Mouse (Mus musculus): ENCODE data around the gene 2210016F16Rik. TPM values are rescaled to one million over a fixed set of nuclear protein-coding genes. Genes with fewer than 3 reads are reported as not detected.
"Not testable (repeated sequence)": the region's sequence is repeated elsewhere in the genome, so short reads cannot be mapped to it uniquely, and the experiment has no call there.

2210016F16Rik gene
- polyA plus RNA-seq, 1 experiment = 24.8 TPM

DNA sequence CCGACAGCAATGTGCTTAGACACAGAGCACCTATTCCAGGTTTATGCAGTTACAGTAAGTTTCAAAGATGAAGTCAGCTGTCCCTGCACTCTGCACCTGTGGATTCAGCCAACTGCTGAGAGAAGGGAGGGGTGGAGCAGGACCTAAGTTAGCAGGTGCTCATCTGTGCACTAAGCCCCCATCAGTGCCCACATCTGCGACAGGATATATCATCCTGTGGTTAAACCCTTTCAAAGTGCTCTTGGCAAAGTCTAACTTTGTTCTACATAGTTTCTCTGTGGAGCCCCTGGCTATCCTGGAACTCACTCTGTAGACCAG is 11.9 kb downstream of the 2210016F16Rik start:
- no peak for DNase-seq (ENCODE audit: low spot score)

GRCm38 (mm10) chr13:58372278-58373152 is 12.5 kb downstream of the 2210016F16Rik start:
- DNase-seq (ENCODE audit: low spot score) = no peak

- no peak for DNase-seq (ENCODE audit: low spot score)
Observed at GRCm38 (mm10) chr13:58368835-58369234, 16.2 kb downstream of the 2210016F16Rik start.

DNA sequence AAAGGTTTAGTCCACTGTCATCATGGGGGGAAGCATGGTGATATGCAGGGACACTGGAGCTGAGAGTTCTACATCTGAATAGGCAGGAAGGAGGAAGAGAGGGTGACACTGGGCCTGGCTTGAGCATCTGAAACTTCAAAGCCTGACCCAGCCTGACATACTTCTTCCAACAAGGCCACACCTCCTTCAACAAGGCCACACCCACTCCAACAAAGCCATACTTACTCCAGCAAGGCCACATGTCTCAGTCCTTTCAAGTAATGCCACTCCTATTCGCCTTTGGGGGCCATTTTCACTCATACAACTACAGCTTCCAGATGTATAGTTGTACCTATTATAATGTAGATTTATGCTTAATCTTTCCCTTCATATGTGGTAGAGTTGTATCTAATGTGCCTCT is 17.4 kb downstream of the 2210016F16Rik start:
- DNase-seq (ENCODE audit: low spot score) = no peak

DNA sequence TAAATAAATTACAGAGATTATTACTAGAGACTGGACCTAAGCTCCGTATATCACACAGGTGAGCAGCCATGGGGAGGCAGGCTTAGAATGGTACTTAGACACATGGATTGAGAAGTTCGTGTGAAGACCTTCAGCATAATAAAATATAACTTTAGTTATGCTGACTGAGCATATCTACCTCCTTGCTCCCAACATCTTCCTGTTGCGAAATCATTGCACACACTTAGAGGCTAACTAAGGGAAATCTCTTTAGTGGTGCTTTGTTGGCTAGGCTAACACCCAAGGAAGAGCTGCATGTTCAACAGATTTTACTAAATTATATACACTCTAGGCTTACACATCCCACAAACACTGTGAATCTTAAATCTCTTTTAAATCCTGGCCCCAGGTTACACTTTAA is 18.7 kb downstream of the 2210016F16Rik start:
- no peak for DNase-seq (ENCODE audit: low spot score)

GRCm38 (mm10) chr13:58365179-58365578 is 19.8 kb downstream of the 2210016F16Rik start:
- not testable (repeated sequence) for DNase-seq (ENCODE audit: low spot score)

GRCm38 (mm10) chr13:58364353-58365175 is 20.5 kb downstream of the 2210016F16Rik start:
- DNase-seq (ENCODE audit: low spot score) = no peak

DNA sequence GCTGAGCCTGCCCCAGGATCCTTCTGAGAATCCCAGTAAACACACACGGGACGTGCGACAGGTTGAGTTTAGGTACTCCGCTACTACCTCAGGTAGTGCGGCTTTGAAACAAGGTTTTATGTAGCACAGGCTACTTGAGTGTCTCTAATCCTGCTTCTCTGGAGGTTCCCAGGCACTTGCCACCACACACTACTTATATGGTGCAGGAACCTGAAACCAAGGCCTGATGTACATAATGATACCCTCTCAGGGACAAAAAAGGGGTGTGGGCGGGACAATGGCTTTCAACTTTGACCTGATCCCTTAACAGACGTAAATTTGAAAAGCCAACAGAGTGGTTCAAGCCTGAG is 25.7 kb downstream of the 2210016F16Rik start:
- DNase-seq (ENCODE audit: low spot score) = no peak

- peak; percentile 46 for DNase-seq (ENCODE audit: low spot score)
Observed at GRCm38 (mm10) chr13:58358629-58359303, 26.3 kb downstream of the 2210016F16Rik start, which contains the start of gene Kif27. Gene Kif27, minus strand, starts transcription at chr13:58359122.

DNA sequence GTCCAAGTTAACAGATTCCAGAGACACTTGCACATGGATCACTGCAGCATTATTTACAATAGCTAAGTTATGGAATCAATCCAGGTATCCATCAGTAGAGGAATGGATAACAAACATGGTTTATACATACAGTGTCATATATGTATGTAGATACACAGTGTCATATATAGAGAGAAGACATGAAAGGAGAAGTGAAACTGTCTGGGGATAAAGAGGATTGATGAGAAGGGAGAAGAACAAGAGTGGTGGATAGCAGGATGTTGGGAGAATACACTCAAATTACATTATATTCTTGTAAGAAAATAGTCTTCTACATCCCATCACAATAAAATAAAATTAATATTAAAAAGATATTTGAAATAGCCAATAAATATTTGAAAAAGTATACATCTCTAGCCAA is 32.0 kb downstream of the 2210016F16Rik start:
- no peak for DNase-seq (ENCODE audit: low spot score)

GRCm38 (mm10) chr13:58350606-58351005 is 34.4 kb downstream of the 2210016F16Rik start:
- DNase-seq (ENCODE audit: low spot score) = no peak

- DNase-seq (ENCODE audit: low spot score) = no peak
Observed at GRCm38 (mm10) chr13:58344505-58344904, 40.5 kb downstream of the 2210016F16Rik start.

DNA sequence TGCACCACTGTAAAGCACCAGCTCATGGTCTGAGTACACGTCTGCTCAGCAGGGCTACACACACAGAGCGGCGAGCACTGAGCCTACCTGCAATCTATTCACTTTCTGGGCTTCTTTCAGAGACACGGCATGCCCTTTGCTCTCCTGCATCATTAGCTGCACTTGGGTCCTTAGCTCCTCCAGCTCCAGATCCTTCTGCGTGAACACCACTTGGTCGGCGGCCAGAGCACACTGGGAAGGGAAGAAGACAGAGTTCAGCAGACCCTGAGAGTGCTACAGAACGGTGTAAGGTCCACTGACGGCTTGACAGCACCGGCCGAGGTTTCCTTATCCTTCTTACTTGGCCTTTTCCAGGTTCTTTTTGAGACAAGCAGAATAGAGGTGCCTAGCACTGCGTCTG is 47.6 kb downstream of the 2210016F16Rik start:
- no peak for DNase-seq (ENCODE audit: low spot score)

GRCm38 (mm10) chr13:58334116-58334515 is 50.9 kb downstream of the 2210016F16Rik start:
- no peak for DNase-seq (ENCODE audit: low spot score)

Other genes with a start within 250 kb of the 2210016F16Rik start
- gene Idnk, start 227.6 kb downstream of the 2210016F16Rik start, polyA plus RNA-seq (2012; rRNA removed) = 35.3 and 38.1 TPM in 2 replicates
- gene Ubqln1, start 169.6 kb downstream of the 2210016F16Rik start, polyA plus RNA-seq (2012; rRNA removed) = 52.2 and 56.8 TPM in 2 replicates
- gene Gkap1, start 109.5 kb downstream of the 2210016F16Rik start, polyA plus RNA-seq (2012; rRNA removed) = 27.6 and 29.1 TPM in 2 replicates
- 0.39 and 0.46 TPM in 2 replicates for gene Kif27, start 26.1 kb downstream of the 2210016F16Rik start, polyA plus RNA-seq (2012; rRNA removed)
- gene Rmi1, start 17.0 kb upstream of the 2210016F16Rik start, polyA plus RNA-seq (2012; rRNA removed) = 15.4 and 15.5 TPM in 2 replicates
- gene Hnrnpk, start 18.1 kb upstream of the 2210016F16Rik start, polyA plus RNA-seq (2012; rRNA removed) = 504 and 577 TPM in 2 replicates
- 0.06 and 0.07 TPM in 2 replicates for gene Slc28a3, start 225.7 kb upstream of the 2210016F16Rik start, polyA plus RNA-seq (2012; rRNA removed)

Measured in urinary bladder, adult 2 months (tissue).